Mouse (Mus musculus) liver, embryonic 16.5 days (tissue): ENCODE data around the gene Chd2. TPM values are rescaled to one million over a fixed set of nuclear protein-coding genes. Genes with fewer than 3 reads are reported as not detected.
A peak's percentile ranks its signal among the peaks of the same experiment; 100 is the strongest.

Experiments
- ATAC-seq: fragments of 200-750 bp; cut with Nextera tagmentation; 2 replicates; pipeline ENCODE4 v1.8.0; 2017; ENCODE audit warnings: low read depth, mild to moderate bottlenecking, moderate number of reproducible peaks, moderate library complexity
- H3K27ac ChIP-seq: fragments of 300-500 bp; sonication (generic); 2 replicates; pipeline ENCODE4 v1.5.1; 2014; ENCODE audit warnings: mild to moderate bottlenecking, low read length
- H3K27me3 ChIP-seq: fragments of 300-500 bp; sonication (generic); 2 replicates; pipeline ENCODE4 v1.6.1; 2014; ENCODE audit warnings: low read depth, low read length, mixed read lengths; ENCODE audit not compliant: control insufficient read depth, insufficient read depth
- H3K36me3 ChIP-seq: fragments of 300-500 bp; sonication (generic); 2 replicates; pipeline ENCODE4 v1.6.1; 2014; ENCODE audit warnings: mild to moderate bottlenecking; ENCODE audit not compliant: control insufficient read depth, insufficient read depth
- H3K4me1 ChIP-seq: fragments of 300-500 bp; sonication (generic); 2 replicates; pipeline ENCODE4 v1.6.1; 2014; ENCODE audit warnings: low read depth, low read length, mixed read lengths; ENCODE audit not compliant: control insufficient read depth
- H3K4me2 ChIP-seq: fragments of 300-500 bp; sonication (generic); 2 replicates; pipeline ENCODE4 v1.6.1; 2014; ENCODE audit warnings: low read depth, low read length, mixed read lengths
- H3K4me3 ChIP-seq: fragments of 300-500 bp; sonication (generic); 2 replicates; pipeline ENCODE4 v1.5.1; 2014; ENCODE audit warnings: low read depth, mild to moderate bottlenecking, low read length
- H3K9ac ChIP-seq: fragments of 300-500 bp; sonication (generic); 2 replicates; pipeline ENCODE4 v1.6.1; 2014; ENCODE audit warnings: low read depth, low read length
- H3K9me3 ChIP-seq: fragments of 300-500 bp; sonication (generic); replicated peaks from 2 replicates; pipeline ENCODE4 v1.6.1; 2016; ENCODE audit warnings: low read length; ENCODE audit not compliant: control insufficient read depth
- WGBS: fragments of 180-500 bp; shearing (Covaris S2); extraction: QIAGEN DNeasy Blood & Tissue Kit; methylation state at CpG from one replicate; pipeline ENCODE4 v1.1.7; 2014; ENCODE audit not compliant: insufficient replicate concordance; 5-methylcytosine and 5-hydroxymethylcytosine counted together
- polyA plus RNA-seq: library from polyadenylated mRNA; unstranded; fragments of >200 nt; fragmentation: Nextera tagmentation; extraction: Ambion mirVana; gene quantifications from 2 replicates; pipeline ENCODE4 v1.2.1, GENCODE M21; 2015

Chd2 gene
- polyA plus RNA-seq, 1 experiment from 2014 or later = 24.7 TPM

- Histone ChIP-seq H3K27me3 (no peaks in the 10 kb centered on the region), H3K4me1 (no peaks in the 10 kb centered on the region), H3K9ac (no peak overlapping the region), H3K9me3 (no peaks in the 10 kb centered on the region), H3K4me2 (no peak overlapping the region), H3K4me3 (no peak overlapping the region), H3K36me3 (peaks cover 4% of the 10 kb centered on the region), H3K27ac (no peak overlapping the region)
- WGBS = 27% methylated on average over 12 of the region's 12 CpGs
- peak; percentile 55; the same call in 1 of the 2 replicates for ATAC-seq
Observed at GRCm38 (mm10) chr7:73422223-73423113, 119.2 kb downstream of the Chd2 start.

- no peak for ATAC-seq
- Histone ChIP-seq H3K27ac (no peak overlapping the region), H3K9ac (no peak overlapping the region), H3K9me3 (no peaks in the 10 kb centered on the region), H3K4me3 (no peak overlapping the region), H3K4me1 (no peaks in the 10 kb centered on the region), H3K27me3 (no peaks in the 10 kb centered on the region), H3K36me3 (no peaks in the 10 kb centered on the region), H3K4me2 (no peak overlapping the region)
- WGBS = 57% methylated on average over 9 of the region's 9 CpGs
Observed at GRCm38 (mm10) chr7:73421278-73422015, 120.2 kb downstream of the Chd2 start.

DNA sequence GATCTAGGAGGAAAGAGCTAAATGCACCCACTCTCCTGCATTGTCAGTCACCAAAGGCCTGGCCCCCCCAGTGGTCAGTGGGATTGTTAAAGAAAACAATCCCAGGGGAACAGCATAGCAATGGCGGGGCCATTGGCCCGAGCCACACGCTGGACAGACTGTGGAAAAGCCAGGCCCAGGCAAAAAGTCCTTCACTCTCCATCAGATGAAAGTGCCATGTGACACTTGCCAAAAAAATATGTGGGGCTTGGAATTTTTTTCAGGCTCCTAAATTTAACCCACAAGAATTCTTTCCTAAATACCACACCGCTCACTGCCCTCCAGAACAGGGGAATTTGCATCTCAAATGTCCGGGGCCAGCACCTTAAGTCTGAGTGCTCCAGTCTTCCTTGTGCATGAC lies 120.8 kb downstream of the Chd2 start:
- Histone ChIP-seq H3K4me3 (no peak overlapping the region), H3K27ac (no peak overlapping the region), H3K4me2 (no peak overlapping the region), H3K9me3 (no peaks in the 10 kb centered on the region), H3K36me3 (no peaks in the 10 kb centered on the region), H3K4me1 (no peaks in the 10 kb centered on the region), H3K27me3 (no peaks in the 10 kb centered on the region), H3K9ac (no peak overlapping the region)
- no peak for ATAC-seq
- 58% methylated on average over 5 of the region's 5 CpGs for WGBS

DNA sequence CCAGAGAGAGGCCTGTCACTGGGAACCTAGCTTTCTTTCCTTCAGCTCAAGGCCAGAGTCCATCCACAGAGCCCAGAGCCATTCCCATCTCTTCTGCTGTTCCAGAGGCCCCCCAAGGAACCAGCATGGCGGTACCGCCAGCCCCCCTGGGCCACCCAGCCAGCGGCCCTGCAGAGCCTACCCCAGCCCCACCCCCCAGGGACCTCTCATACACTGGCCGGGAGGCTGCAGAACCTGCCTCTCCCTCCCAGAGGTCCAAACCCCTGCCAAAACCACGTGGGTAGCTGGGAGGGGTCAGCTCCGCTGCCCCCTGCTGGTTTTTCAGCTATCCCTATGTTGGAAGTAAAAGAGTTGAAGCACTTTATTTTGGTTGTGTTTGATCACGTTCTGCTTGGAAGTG lies 122.3 kb downstream of the Chd2 start:
- no peaks in the 10 kb centered on the region for H3K27me3 ChIP-seq
- no peaks in the 10 kb centered on the region for H3K4me1 ChIP-seq
- no peak overlapping the region for H3K4me3 ChIP-seq
- no peak for ATAC-seq
- H3K4me2 ChIP-seq = no peak overlapping the region
- H3K9me3 ChIP-seq = no peaks in the 10 kb centered on the region
- H3K27ac ChIP-seq = no peak overlapping the region
- H3K9ac ChIP-seq = no peak overlapping the region
- H3K36me3 ChIP-seq = no peaks in the 10 kb centered on the region
- 49% methylated on average over 7 of the region's 7 CpGs for WGBS

- ATAC-seq = no peak
- Histone ChIP-seq H3K9me3 (no peaks in the 10 kb centered on the region), H3K4me1 (no peaks in the 10 kb centered on the region), H3K4me2 (no peak overlapping the region), H3K4me3 (no peak overlapping the region), H3K9ac (no peak overlapping the region), H3K27me3 (no peaks in the 10 kb centered on the region), H3K27ac (no peak overlapping the region), H3K36me3 (no peaks in the 10 kb centered on the region)
- 80% methylated on average over 14 of the region's 14 CpGs for WGBS
Observed at GRCm38 (mm10) chr7:73414192-73414591, 127.4 kb downstream of the Chd2 start.

- Histone ChIP-seq H3K4me2 (no peak overlapping the region), H3K9me3 (no peaks in the 10 kb centered on the region), H3K4me1 (no peaks in the 10 kb centered on the region), H3K36me3 (no peaks in the 10 kb centered on the region), H3K27ac (no peak overlapping the region), H3K4me3 (no peak overlapping the region), H3K9ac (no peak overlapping the region), H3K27me3 (no peaks in the 10 kb centered on the region)
- no peak for ATAC-seq
- WGBS = 73% methylated on average over 7 of the region's 7 CpGs
Observed at GRCm38 (mm10) chr7:73412419-73412818, 129.2 kb downstream of the Chd2 start.

DNA sequence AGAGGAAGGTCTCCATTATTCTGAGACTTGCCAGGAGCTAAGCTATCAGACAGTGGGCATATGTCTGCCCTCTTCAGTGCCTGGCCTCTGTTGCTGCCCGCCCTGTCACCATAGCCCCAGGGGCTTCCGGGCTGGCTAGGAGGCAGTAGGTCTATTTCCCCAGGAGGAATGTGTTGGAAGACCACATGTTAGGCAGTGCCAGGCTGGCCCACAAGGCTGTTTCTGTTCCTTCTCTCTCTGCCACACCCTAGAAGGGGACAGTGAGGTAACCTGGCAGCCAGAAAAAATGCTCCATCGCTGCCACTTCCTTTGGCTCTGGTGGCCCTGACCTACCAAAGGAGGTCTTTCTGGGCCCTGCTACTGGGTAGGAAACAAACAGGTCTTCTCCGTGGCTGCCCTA lies 129.6 kb downstream of the Chd2 start:
- no peaks in the 10 kb centered on the region for H3K9me3 ChIP-seq
- no peaks in the 10 kb centered on the region for H3K36me3 ChIP-seq
- H3K4me2 ChIP-seq = no peak overlapping the region
- 70% methylated on average over 4 of the region's 4 CpGs for WGBS
- H3K4me1 ChIP-seq = no peaks in the 10 kb centered on the region
- H3K27ac ChIP-seq = no peak overlapping the region
- ATAC-seq = no peak
- no peaks in the 10 kb centered on the region for H3K27me3 ChIP-seq
- H3K4me3 ChIP-seq = no peak overlapping the region
- no peak overlapping the region for H3K9ac ChIP-seq

GRCm38 (mm10) chr7:73411523-73411922 lies 130.1 kb downstream of the Chd2 start:
- Histone ChIP-seq H3K4me1 (no peaks in the 10 kb centered on the region), H3K9ac (no peak overlapping the region), H3K27ac (no peak overlapping the region), H3K27me3 (no peaks in the 10 kb centered on the region), H3K4me3 (no peak overlapping the region), H3K36me3 (no peaks in the 10 kb centered on the region), H3K4me2 (no peak overlapping the region), H3K9me3 (no peaks in the 10 kb centered on the region)
- WGBS = 50% methylated on average over 7 of the region's 7 CpGs
- ATAC-seq = no peak

DNA sequence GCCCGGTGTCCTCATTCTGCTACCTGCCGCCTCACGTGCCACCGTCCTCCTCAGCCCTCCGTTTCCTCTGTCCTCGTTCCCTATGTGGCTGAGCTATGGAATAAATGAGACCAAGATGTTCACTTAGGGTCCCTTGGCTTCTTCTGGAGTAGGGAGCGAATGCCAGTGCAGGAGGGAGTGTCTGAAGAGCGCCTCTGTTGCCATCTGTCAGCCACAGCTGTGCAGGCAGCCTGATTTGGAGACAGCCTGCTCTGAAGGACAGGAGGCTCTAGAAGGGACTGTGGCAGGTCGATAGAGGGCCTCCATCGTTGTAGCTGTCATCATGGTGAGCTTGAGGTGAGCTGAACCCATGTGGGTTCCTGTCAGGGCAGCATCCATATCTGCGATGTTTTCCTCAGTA lies 136.1 kb downstream of the Chd2 start:
- peaks cover 10% of the 10 kb centered on the region for H3K27me3 ChIP-seq
- no peaks in the 10 kb centered on the region for H3K9me3 ChIP-seq
- no peak overlapping the region for H3K9ac ChIP-seq
- H3K4me2 ChIP-seq = no peak overlapping the region
- no peak overlapping the region for H3K4me3 ChIP-seq
- 79% methylated on average over 11 of the region's 11 CpGs for WGBS
- H3K36me3 ChIP-seq = no peaks in the 10 kb centered on the region
- no peak for ATAC-seq
- no peak overlapping the region for H3K27ac ChIP-seq
- H3K4me1 ChIP-seq = no peaks in the 10 kb centered on the region
